Mouse (Mus musculus) adrenal gland, postnatal 4 days (tissue): ENCODE results near the gene Hoxd13. TPM values are rescaled to one million over a fixed set of nuclear protein-coding genes. Genes with fewer than 3 reads are reported as not detected.

Source experiments
- DNase-seq, 2 experiments: peaks; one replicate each; pipeline ENCODE4 v3.0.0; 2021 to 2022; ENCODE audit warnings: low spot score in 2 of 2, mixed read lengths in 2 of 2
- total RNA-seq, 2 experiments: library from RNA; stranded (reverse); gene quantifications; 2 replicates each; pipeline ENCODE4 v1.2.3; 2021

Gene Hoxd13
- total RNA-seq, 2 experiments from 2014 or later, result not detected

DNA sequence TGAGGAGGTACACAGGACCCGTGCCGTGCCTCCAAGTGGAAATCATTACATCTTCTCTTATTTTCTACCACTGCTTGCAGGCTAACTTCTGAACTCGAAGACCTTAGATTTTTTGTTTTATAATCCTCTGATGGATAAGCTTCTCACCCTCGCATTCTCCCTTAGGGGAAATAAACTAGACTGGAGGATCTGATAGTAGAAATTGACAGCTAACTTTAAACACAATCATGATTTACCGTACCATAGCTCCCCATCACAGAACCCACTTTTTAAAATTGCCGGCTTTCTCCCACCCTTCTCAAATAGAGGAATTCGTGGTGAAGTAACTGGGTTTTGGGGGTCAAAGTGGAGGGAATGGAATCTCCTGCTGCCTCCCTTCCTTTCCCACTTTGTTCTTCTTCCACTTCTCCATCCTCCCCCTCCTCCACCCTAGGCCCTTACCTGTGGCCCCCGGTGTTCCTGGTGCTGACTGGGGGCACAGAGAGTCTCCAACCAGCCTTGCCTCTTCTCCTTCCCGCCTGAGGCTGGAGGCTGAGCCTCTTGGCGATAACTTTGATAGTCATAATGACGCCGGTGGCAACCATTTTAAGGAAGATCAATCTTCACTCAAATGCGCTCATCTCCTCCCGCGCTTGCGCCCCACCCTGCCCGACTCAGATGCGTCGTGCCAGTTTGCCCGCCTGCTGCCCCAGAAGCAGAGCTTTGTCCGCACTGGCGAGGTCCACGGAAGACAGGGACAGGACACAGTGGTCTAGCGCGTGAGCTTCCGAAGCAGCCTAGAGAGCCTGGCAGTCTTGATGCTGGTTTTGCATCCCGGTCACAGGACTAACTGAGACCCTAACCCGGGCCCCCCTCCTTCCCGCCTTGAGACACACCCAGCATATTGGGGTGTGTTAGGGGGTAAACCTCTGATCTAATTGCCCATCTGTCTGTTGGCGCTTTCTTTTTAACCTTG is 7.4 kb upstream of the Hoxd13 start:
- DNase-seq, result no peak

DNA sequence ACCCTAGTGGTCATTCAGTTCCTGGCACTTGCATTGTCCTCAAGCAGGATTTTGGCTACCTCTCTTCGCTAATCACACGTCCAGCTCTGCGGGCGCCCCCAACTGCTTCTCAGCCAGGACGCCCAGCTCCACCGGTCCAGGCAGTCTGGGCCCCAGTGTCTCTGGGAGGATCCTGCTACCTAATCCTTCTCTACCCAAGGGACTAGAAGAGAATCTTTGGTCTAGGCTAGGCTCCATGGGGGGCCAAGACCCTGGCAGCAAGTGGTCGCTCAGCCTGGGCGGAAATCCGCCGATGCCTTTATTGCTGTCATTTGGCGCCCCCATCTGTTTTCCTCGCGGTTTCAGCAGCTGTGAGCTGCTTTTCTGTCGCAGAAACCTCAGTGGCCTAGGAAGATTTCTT is 6.4 kb upstream of the Hoxd13 start:
- DNase-seq, result no peak

DNA sequence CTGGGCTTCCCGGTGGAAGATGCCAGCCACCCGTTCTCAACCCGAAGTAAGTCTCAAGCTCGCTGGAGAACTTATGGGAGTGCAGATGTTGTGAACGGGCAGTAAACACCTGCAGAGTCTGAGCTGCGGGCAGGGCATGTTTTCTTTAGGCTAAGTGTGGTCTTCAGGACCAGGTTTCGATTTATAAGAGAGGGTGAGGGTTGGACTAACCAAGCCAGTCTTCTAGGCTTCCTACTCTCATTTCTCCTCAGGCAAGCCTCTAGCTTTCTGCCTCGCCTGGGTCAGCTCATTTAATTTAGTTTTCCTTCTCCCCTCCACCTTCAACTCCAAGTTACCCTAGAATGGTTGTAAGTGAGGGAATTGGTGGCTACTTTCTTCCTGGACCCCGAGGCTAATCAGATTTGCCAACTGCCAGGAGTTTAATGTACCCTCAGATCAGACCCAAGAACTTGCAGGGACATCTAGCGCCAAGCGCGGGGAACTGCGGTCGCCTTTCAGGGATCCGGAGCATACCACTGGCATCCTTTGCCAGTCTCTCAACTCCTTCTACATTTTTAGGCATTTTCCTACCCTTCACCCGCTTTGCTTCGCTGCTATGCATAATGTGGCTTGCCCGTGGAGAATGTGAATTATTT is 4.7 kb upstream of the Hoxd13 start:
- no peak for DNase-seq

DNA sequence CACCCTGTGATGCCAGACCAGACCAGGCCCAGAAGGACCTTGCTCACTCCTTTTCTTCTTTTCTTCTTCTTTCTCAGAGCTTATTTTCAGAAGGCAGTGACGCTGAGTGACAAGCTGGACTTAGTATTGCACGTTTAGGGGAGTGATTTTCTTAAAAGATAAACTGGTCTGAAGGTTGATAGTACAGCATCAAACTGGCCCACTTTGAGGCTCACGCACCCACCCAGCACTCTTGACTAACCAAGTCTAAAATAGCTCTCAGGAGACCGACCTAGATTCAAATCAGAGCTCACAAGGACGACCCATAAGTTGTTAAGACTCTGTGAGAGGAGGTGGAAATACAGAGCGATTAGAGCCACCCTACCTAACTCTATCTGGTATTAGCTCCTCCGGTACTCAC is 1.7 kb upstream of the Hoxd13 start:
- DNase-seq, result no peak

DNA sequence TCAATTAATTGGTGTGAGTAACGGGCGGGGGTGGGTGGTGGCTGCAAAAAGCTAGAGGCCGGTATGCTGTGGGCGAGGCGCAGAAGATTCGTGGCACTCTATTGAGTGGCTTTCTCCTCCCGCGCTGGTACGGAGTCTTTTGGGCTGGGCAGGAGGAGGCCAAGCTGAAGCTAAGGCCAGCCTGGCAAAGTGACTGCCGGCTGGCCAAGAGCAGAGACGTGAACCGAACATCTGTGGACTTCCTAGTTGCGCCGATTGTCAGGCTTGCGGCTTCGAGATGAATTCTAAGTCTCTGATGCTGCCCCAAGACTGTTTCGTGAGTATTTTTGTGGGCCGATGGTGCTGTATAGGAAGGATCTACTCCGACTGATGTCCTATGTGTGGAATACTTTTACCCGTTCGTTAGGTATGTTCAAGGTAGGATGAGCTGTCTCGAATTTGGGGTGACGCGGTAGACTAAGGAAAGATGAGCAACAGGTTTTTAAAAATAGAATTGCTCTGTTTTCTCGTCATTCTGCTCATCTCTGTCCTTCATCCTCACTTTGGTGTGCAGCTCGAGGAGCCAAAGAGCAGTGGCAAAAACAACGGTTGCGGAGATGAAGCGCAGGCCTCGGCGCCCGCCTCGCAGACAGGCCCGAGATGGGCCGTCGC is 794 bp upstream of the Hoxd13 start:
- DNase-seq, result no peak

DNA sequence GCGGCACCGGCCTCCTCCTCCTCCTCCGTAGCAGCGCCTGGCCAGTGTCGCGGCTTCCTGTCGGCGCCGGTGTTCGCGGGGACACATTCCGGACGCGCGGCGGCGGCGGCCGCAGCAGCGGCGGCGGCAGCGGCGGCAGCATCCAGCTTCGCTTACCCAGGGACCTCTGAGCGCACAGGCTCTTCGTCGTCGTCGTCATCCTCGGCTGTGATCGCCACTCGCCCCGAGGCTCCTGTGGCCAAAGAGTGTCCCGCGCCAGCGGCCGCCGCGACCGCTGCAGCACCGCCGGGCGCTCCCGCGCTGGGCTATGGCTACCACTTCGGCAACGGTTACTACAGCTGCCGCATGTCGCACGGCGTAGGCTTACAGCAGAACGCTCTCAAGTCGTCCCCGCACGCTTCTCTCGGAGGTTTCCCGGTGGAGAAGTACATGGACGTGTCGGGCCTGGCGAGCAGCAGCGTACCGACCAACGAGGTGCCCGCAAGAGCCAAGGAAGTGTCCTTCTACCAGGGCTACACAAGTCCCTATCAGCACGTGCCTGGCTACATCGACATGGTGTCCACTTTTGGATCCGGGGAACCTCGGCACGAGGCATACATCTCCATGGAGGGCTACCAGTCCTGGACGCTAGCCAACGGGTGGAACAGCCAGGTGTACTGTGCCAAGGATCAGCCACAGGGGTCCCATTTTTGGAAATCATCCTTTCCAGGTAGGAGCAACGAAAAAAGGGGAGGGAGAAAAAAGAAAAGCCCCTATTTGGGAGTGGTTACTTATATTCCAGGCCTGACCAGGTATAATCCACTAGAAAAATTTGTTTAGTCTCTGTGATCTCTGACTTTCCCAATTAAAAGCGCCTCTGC is 490 bp downstream of the Hoxd13 start:
- DNase-seq, result no peak

DNA sequence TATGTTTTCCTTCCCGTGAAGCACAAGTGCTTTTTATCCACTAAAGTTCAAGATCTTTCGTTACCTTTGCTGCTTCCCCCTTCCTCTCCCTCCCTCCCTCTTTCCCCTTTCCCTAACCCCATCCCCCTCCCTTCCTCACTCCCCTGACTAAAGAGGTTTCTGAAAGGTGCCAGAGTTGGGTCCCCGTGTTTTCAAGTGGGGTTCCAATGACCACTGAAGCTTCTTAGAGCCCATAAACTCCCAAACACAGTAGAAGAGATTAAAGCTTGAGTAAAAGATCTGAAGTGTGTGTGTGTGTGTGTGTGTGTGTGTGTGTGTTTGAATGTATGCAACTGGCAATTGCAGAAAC is 1.1 kb downstream of the Hoxd13 start:
- no peak for DNase-seq

DNA sequence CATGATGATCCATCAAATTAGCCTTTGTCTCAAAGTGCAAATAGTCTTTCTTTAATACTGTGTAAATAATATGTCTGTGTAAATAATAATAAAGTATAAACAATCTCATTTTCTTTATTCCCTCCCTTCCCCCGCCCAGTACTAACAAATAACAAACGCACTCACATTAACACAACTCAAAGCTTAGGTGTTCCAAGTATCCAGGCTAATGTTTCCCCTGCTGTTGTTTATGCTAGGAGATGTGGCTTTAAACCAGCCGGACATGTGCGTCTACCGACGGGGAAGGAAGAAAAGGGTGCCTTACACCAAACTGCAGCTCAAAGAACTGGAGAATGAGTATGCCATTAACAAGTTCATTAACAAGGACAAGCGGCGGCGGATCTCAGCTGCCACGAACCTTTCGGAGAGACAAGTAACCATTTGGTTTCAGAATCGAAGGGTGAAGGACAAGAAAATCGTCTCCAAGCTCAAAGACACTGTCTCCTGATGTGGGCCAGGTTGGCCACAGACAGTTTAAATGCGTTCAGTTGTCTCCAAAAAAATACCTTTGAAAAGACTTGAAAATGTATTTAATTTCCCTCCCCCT is 1.6 kb downstream of the Hoxd13 start:
- DNase-seq, result no peak

DNA sequence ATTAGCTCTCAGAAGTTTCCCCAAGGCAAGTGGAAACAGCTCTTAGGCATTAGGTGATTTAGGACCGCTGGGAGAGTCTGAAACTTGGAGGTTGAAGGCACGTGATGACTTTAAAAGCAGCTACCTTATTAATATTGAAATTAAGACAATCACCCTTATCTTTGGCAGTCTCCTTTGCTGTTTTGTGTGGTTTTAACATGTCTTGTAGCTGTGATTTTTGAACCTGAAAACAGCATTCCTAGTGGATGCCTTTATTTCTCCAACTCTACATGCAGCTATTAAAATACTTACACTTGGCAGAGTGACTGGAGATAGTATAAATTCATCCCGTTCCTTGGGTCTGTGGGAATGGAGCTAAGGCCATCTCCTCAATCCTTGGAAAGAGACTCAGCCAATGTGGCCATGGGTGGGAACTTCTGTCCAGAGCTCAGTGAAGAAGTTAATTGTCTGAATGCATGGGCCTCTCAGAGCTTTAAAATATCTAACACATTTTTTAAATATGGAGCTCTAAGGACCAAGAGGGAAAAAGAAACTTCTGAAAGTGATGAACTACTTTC is 2.6 kb downstream of the Hoxd13 start:
- DNase-seq, result no peak

DNA sequence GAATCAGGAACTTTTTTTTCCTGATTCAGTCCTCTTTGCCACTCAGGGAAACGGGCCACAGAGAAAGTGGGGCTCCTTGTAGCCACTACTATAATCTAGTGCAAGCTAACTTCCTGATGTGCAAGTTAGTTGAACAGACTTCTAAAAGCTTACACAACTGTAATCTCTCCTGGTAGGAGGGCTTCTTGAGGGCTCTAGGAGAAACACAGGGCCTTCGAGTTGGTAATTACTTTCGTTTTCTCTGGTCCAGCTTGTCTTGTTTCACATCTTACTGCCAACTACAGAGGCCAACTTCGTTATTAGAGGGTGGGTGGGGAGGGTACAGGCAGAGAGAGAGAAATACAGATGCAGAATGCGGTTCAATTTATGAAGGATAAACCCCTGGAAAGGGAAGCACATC is 3.7 kb downstream of the Hoxd13 start:
- no peak for DNase-seq

DNA sequence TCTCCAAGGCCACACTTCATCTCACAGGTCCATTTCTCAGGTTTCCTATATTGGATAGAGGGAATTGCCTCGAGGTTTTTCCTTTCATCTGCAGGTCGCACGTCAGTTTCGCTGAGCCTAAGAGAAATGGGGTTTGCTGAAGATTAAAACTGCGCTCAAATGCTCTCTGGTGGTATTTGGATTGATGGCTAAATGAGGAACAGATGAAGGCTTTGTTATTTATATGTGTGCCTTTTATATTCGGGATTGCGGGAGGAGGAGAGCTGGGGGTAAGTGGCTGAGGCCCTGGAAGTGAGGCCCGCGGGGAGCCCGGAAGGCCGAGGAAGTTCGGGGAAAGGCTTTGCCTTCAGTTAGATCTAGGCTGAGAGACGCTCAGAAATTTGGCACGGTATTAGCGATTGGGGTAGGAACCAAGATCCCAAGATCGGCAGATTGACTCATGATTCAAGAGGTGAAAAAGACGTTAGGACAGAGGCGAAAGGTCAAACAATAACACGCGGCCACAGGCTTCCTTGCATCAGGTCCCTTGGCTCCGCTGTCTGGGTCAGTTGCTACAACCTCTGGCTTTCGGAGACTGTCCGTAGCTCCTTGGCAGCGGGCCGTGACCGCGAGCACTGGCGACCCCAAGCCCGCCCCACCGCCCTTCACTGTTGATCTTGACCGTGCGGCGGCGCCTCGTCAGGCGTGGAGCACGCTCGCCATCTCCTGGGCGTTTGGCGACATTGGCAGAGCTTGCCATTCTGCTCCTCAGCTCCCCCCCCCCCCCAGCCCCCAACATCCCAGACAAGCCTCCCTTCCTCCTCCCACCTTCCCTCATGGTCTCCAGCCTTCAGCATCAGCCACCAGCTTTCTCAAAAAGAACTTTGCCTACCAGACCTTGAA is 4.6 kb downstream of the Hoxd13 start:
- DNase-seq, result no peak

DNA sequence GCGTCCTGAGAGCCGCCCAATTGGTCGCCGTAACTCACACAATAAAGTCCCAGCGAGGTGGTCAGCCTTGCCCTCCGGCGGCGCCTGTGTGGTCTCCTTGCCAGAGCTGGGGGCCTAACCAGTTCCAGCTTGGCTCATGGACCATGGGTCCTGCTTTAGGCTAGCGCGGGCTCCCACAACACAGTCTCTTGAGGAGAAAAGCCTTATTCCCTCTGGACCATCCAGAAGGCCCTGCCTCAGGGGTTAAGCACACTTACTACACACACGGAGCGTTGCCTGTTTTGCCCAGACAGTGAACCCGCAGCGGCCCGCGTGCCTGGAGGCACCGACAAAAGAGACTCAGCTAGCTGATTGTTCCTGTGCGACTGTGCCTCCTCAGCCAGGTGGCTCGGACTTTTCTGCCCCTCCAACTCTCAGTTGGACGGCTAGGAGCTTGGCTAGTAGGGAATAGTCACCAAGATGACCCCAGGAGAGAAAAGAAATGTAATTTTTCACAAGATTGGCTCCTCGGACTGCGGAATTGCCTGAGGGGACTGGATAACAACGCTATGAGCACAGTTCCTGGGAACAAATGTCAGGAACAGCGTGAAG is 5.8 kb downstream of the Hoxd13 start:
- no peak for DNase-seq

DNA sequence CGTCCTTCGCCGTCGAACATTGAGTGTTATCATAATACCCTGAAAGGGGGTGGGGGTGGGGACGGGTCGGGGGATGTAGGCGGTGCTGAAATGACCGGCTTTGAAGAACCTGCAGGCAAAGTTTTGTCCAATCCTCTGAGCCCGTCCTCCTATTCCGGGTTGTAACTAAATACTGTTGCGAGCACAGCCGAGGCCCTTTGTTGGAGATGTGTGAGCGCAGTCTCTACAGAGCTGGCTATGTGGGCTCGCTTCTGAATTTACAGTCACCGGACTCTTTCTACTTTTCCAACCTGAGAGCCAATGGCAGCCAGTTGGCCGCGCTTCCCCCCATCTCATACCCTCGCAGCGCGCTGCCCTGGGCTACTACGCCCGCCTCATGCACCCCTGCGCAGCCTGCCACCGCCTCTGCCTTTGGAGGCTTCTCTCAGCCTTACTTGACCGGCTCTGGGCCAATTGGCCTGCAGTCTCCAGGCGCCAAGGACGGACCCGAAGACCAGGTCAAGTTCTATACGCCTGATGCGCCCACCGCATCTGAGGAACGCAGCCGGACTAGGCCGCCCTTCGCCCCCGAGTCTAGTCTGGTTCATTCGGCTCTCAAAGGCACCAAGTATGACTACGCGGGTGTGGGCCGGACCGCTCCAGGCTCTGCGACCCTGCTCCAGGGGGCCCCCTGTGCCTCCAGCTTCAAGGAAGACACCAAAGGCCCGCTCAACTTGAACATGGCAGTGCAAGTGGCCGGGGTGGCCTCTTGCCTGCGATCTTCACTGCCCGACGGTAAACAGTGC is 7.0 kb downstream of the Hoxd13 start, which contains the start of gene Hoxd12:
Gene Hoxd12 (plus strand): TSS at position 133 of the 785 bp plus-strand sequence.
- DNase-seq, result no peak

DNA sequence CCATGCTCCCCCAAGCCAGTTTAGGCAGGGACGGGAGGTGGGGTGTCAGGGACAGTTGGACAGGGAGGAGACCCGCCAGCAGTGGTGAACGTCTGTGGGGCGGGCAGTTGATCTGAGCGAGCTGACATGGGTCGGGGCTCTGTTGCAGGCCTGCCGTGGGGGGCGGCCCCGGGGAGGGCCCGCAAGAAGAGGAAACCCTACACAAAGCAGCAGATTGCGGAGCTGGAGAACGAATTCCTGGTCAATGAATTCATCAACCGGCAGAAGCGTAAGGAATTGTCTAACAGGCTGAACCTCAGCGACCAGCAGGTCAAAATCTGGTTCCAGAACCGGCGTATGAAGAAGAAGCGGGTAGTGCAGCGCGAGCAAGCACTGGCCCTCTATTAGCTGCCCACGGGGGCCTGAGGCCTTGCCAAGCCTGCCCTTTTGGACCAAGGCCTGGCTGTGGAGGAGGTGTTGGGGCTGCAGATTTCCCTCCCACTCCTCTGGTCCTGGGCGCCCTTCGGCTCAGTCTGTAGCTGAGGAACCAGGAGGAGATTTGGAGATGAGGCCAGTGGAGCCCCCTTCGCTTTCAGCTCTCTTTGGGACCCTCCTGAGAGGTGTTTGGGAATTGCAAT is 7.7 kb downstream of the Hoxd13 start:
- DNase-seq, result no peak

DNA sequence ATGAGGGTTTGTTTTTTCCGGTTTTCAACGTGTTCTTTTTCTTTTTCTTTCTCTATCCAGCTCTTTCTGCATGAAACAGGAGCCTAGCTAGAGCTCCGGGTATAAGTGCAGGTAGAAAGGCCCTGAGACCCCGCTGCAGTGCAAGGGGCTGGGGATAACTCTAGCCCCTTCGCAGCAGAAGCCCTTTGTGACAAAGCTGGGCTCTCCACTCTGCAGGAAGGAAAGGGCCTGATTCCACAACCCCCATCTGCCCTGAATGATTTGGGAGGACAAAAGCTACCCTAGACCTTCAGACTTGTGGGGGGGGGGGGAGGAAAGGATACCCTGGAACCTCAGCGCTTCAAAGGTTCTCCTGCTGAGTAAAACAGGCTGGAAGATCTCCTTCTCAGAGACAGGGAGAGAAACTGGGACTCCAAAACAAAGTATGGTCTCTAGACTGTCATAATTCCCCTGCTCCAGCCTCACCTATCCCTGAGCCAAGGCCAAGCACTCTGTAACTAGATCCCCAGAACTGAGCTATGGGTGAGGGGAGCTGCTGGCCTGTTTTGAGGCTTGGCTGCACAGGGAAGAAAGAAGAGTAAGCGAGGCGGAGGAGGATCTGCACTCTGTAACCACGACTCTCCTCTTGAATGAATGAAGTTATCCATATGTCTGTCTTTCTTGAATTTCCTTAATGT is 8.4 kb downstream of the Hoxd13 start:
- DNase-seq, result no peak

DNA sequence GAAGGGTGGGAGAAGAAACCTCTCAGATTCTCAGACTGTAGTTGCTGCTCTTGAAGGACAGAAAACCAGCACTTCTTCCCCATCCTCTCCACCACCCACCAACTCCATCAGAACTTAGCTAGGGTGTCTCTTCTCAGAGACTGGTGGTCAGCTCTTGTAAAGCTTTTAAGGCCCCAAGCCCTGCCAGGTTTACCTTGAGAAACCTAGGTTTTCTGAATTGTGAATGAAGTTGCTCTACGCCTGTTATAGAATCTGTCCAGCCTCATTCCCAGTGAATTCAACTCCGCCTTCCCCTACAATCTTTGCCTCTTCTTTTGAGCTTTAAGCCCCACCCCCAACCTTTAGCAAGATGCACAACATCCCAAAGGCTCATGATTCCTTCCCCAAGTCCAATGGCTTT is 9.0 kb downstream of the Hoxd13 start:
- DNase-seq, result no peak

DNA sequence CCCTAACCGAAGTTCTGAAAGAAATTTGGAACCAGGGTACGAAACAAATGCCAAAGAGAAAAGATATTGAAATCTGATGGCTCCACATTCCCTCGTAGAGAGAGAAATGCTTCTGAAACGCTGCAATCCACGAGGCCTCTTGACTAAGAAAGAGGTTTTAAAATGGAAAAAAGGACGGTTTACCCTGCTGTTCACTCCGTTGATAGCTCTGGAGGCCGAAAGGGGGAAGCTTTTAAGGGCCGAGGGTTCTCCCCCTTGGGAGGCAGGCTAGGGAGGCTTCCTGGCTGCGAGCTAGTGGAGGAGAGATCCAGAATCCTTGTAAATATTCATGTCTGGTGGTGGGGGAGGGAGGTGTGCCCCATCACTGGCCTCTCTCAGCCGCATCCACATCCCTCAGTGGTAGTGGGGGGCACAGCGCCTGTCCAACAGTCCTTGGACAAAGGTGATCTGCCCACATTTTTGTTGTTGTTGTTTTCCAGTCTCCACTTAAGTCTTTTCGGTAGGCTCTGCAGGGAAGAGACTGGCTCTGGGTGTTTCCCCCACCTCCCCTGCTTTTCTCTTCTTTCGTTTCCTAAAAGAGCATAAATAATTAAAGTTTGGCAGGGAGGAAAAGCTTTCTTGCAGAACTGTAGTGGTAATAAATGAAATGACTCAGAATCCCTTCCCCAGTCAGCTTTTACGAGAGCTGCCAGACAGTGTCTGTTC is 10.9 kb downstream of the Hoxd13 start, which contains the start of gene Hoxd11:
Gene Hoxd11 (plus strand): TSS at position 667 of the 705 bp plus-strand sequence.
- no peak for DNase-seq
